Mouse (Mus musculus): ENCODE data around the gene Nfs1. TPM values are rescaled to one million over a fixed set of nuclear protein-coding genes. Genes with fewer than 3 reads are reported as not detected.
"Not testable (repeated sequence)": the region's sequence is repeated elsewhere in the genome, so short reads cannot be mapped to it uniquely, and the experiment has no call there.

Gene Nfs1
- polyA plus RNA-seq (2011; ENCODE audit: insufficient read depth, insufficient read length, low replicate concordance, missing spikeins), result 13.1 and 24.7 TPM in 2 replicates

GRCm38 (mm10) chr2:156143953-156144724 lies at the start of gene Nfs1, which contains the start of gene Romo1:
TSS of gene Nfs1 (minus strand) at chr2:156144186.
TSS of gene Romo1 (plus strand) at chr2:156144039.
- WGBS, result 0% methylated on average over 70 of the region's 70 CpGs
- peaks cover 2% of the 10 kb centered on the region for H3K4me1 ChIP-seq (ENCODE audit: control insufficient read depth, insufficient read depth, low read length)
- peak; percentile 87; the same call in 1 of the 2 replicates for TF ChIP-seq POLR2A (IDR thresholded peaks at IDR 0.05; ENCODE audit: borderline replicate concordance, control insufficient read depth, low read depth, low read length)
- TF ChIP-seq CTCF (IDR thresholded peaks at IDR 0.05; ENCODE audit: control insufficient read depth, insufficient read depth, low read length), result peak; percentile 33; the same call in 1 of the 2 replicates
- peak within 1 kb of the TSS; percentile 86 for H3K27ac ChIP-seq (ENCODE audit: control insufficient read depth, insufficient read depth, low read depth, low read length, poor library complexity)
- H3K4me3 ChIP-seq (replicated peaks; ENCODE audit: control insufficient read depth, low read depth, low read length), result peak within 1 kb of the TSS; percentile 89

DNA sequence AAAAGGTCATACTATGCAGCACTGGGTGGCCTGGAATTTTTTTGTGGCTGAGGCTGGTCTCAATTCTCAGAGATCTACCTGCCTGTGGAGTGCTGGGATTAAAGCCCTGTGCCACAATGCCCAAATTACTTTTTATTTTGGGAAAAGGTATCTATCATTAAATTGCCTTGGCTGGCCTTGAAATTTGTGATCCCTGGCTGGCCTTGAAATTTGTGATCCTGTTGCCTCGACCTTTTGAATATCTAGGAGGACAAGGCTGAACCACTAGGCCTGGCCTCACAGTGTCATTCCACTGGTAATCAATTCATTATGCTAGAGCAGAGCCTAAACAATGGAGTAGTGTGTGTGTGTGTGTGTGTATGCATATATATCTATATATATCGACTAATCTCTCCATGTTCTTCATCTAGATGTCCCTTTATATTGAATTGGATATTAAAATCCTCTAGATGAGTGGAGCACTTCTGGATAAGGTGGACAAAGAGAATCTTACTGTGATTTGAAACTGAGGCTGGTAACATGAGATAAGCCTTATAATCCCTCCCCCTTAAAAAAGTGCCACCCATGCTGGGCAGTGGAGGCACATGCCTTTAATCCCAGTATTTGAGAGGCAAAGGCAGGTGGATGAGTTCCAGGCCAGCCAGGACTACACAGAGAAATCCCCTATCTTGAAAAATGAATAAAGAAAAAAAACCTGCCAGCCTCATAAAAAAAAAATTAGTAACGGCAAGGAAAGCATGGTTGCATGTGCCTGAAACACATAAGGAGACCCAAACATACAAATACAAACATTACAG lies 49.3 kb upstream of the Nfs1 start:
- Histone ChIP-seq H3K4me3 (replicated peaks; ENCODE audit: control insufficient read depth, low read depth, low read length) (no peak overlapping the region), H3K4me1 (ENCODE audit: control insufficient read depth, insufficient read depth, low read length) (peaks cover 7% of the 10 kb centered on the region), H3K27ac (ENCODE audit: control insufficient read depth, insufficient read depth, low read depth, low read length, poor library complexity) (no peak overlapping the region)
- 82% methylated on average over 3 of the region's 3 CpGs for WGBS
- TF ChIP-seq CTCF (IDR thresholded peaks at IDR 0.05; ENCODE audit: control insufficient read depth, insufficient read depth, low read length), result no peak
- TF ChIP-seq POLR2A (IDR thresholded peaks at IDR 0.05; ENCODE audit: borderline replicate concordance, control insufficient read depth, low read depth, low read length), result no peak

- Histone ChIP-seq H3K4me1 (ENCODE audit: control insufficient read depth, insufficient read depth, low read length) (peaks cover 7% of the 10 kb centered on the region), H3K27ac (ENCODE audit: control insufficient read depth, insufficient read depth, low read depth, low read length, poor library complexity) (no peak overlapping the region), H3K4me3 (replicated peaks; ENCODE audit: control insufficient read depth, low read depth, low read length) (no peak overlapping the region)
- 87% methylated on average over 2 of the region's 2 CpGs for WGBS
- no peak for TF ChIP-seq CTCF (IDR thresholded peaks at IDR 0.05; ENCODE audit: control insufficient read depth, insufficient read depth, low read length)
- TF ChIP-seq POLR2A (IDR thresholded peaks at IDR 0.05; ENCODE audit: borderline replicate concordance, control insufficient read depth, low read depth, low read length), result no peak
These were observed 48.1 kb upstream of the Nfs1 start for GRCm38 (mm10) chr2:156192068-156192467.

- no peak overlapping the region for H3K27ac ChIP-seq (ENCODE audit: control insufficient read depth, insufficient read depth, low read depth, low read length, poor library complexity)
- 79% methylated on average over 2 of the region's 2 CpGs for WGBS
- H3K4me1 ChIP-seq (ENCODE audit: control insufficient read depth, insufficient read depth, low read length), result peaks cover 7% of the 10 kb centered on the region
- H3K4me3 ChIP-seq (replicated peaks; ENCODE audit: control insufficient read depth, low read depth, low read length), result no peak overlapping the region
- TF ChIP-seq CTCF (IDR thresholded peaks at IDR 0.05; ENCODE audit: control insufficient read depth, insufficient read depth, low read length) (no peak), POLR2A (IDR thresholded peaks at IDR 0.05; ENCODE audit: borderline replicate concordance, control insufficient read depth, low read depth, low read length) (no peak)
These were observed 47.6 kb upstream of the Nfs1 start for GRCm38 (mm10) chr2:156191540-156191939.

GRCm38 (mm10) chr2:156190004-156190896 lies 46.3 kb upstream of the Nfs1 start:
- Histone ChIP-seq H3K27ac (ENCODE audit: control insufficient read depth, insufficient read depth, low read depth, low read length, poor library complexity) (peak overlapping the region; percentile 84), H3K4me3 (replicated peaks; ENCODE audit: control insufficient read depth, low read depth, low read length) (peak overlapping the region; percentile 31), H3K4me1 (ENCODE audit: control insufficient read depth, insufficient read depth, low read length) (peaks cover 5% of the 10 kb centered on the region)
- WGBS, result 7% methylated on average over 14 of the region's 14 CpGs
- TF ChIP-seq CTCF (IDR thresholded peaks at IDR 0.05; ENCODE audit: control insufficient read depth, insufficient read depth, low read length) (no peak), POLR2A (IDR thresholded peaks at IDR 0.05; ENCODE audit: borderline replicate concordance, control insufficient read depth, low read depth, low read length) (no peak)

- not testable (repeated sequence) for H3K4me1 ChIP-seq (ENCODE audit: control insufficient read depth, insufficient read depth, low read length); H3K4me3 ChIP-seq (replicated peaks; ENCODE audit: control insufficient read depth, low read depth, low read length); H3K27ac ChIP-seq (ENCODE audit: control insufficient read depth, insufficient read depth, low read depth, low read length, poor library complexity)
- WGBS, result 43% methylated on average over 7 of the region's 7 CpGs
These were observed 45.3 kb upstream of the Nfs1 start for GRCm38 (mm10) chr2:156189241-156189640.

DNA sequence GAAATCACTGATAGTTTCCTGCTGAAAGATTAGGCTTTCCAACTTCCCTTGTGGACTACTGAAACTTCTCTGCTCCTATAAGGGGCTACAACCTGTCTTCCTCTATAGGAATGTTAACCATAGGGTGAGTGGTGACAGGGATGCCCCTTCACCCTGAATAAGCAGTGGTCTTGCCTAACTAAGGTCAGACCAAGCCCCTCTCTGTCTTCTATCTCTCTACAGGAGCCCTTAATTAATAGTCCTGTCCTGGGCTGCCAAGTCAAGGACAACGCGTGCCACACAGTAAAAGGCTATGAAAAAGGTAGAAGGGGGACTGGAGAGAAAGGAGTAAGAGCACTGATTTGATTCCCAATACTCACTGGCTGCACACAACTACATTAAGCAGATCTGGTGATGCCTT lies 37.6 kb upstream of the Nfs1 start:
- Histone ChIP-seq H3K4me1 (ENCODE audit: control insufficient read depth, insufficient read depth, low read length) (peaks cover 2% of the 10 kb centered on the region), H3K4me3 (replicated peaks; ENCODE audit: control insufficient read depth, low read depth, low read length) (no peak overlapping the region), H3K27ac (ENCODE audit: control insufficient read depth, insufficient read depth, low read depth, low read length, poor library complexity) (no peak overlapping the region)
- WGBS, result 86% methylated on average over 2 of the region's 2 CpGs
- TF ChIP-seq POLR2A (IDR thresholded peaks at IDR 0.05; ENCODE audit: borderline replicate concordance, control insufficient read depth, low read depth, low read length), result no peak
- no peak for TF ChIP-seq CTCF (IDR thresholded peaks at IDR 0.05; ENCODE audit: control insufficient read depth, insufficient read depth, low read length)
